Comparison of ENCODE assay signal across 13 mouse cellular contexts in the genomic region with DNA sequence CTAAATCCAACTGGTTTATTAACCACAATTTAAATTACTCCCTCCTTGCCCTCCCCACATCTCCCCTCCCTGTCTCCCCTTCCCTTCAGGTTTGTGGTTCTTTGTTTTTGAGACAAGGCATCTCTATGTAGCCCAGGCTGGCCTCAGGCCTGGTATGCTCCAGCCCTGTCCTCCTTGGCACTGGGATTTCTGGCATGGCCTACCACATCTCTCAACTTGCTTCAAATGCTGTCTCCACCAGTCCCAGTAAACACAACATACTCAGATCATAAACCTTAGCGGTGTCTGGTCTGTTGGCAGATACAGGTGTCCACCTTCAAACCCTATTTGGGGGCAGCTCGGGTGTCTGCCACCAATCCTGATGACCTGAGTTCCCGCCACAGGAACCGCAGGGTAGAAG. TPM values are rescaled to one million over a fixed set of nuclear protein-coding genes. Genes with fewer than 3 reads are reported as not detected.
DNase-seq lines count a peak whose midpoint lies in the region; ATAC-seq lines count a peak whose summit lies in the region.
"Had no signal": no experiment of that assay in that cellular context is flagged by ENCODE, and none has a peak within 500 bp of the region (broad histone marks: within the 10 kb centered on the region; RNA-seq: fewer than 3 reads in every experiment).

No protein-coding gene starts in this region.

- H3K4me2 ChIP-seq in hindbrain, embryonic 11.5 days (replicated peaks; ENCODE audit: low read depth, low read length): no peak overlapping the region
- H3K4me2 ChIP-seq in lung, embryonic 15.5 days: peak overlapping the region; percentile 41
- H3K4me2 ChIP-seq in stomach, embryonic 15.5 days: no peak overlapping the region
- H3K4me2 ChIP-seq: embryonic facial prominence, embryonic 15.5 days; hindbrain, embryonic 13.5 days; midbrain, embryonic 13.5 days had no signal

- DNase-seq in cerebellum, adult 8-10 months: peak; percentile 12
- no peak for DNase-seq in cerebellum, postnatal 14 days
- DNase-seq in hindbrain, embryonic 10.5 days (ENCODE audit: low spot score): no peak
- no peak for DNase-seq in hindbrain, embryonic 11.5 days (ENCODE audit: low spot score)
- DNase-seq in lung, adult 18-20 months: no peak

- 0 out of 2 replicates have a peak overlapping the region, but pooled peaks have one; percentile 5 for H3K27ac ChIP-seq in hindbrain, embryonic 10.5 days
- H3K27ac ChIP-seq in hindbrain, embryonic 11.5 days (ENCODE audit: low read depth, low read length): no peak overlapping the region
- peak overlapping the region; percentile 59 for H3K27ac ChIP-seq in lung, embryonic 15.5 days
- H3K27ac ChIP-seq in stomach, embryonic 15.5 days: peak overlapping the region; percentile 58
- H3K27ac ChIP-seq: embryonic facial prominence, embryonic 15.5 days; hindbrain, embryonic 13.5 days; midbrain, embryonic 13.5 days had no signal

- no peak for ATAC-seq in hindbrain, embryonic 11.5 days (ENCODE audit: low FRiP score)
- ATAC-seq in lung, embryonic 15.5 days (ENCODE audit: borderline replicate concordance, extremely low read depth, low FRiP score, low TSS enrichment): no peak
- ATAC-seq in stomach, embryonic 15.5 days (ENCODE audit: insufficient read depth, low FRiP score, low read depth): no peak
- no peak for ATAC-seq in inflammation-experienced regulatory T-cells, adult 6 months
- ATAC-seq: forebrain, embryonic 16.5 days; midbrain, embryonic 13.5 days; Patski had no signal

- 92% methylated on average over 4 of the region's 4 CpGs for WGBS in hindbrain, embryonic 10.5 days
- WGBS in hindbrain, embryonic 11.5 days: 92% methylated on average over 4 of the region's 4 CpGs
- 68% methylated on average over 4 of the region's 4 CpGs for WGBS in lung, embryonic 15.5 days
- WGBS in stomach, embryonic 15.5 days: 57% methylated on average over 4 of the region's 4 CpGs

- H3K4me1 ChIP-seq in hindbrain, embryonic 10.5 days (replicated peaks): peaks cover 49% of the 10 kb centered on the region
- no peaks in the 10 kb centered on the region for H3K4me1 ChIP-seq in hindbrain, embryonic 11.5 days (replicated peaks; ENCODE audit: control insufficient read depth, insufficient read depth, low read length)
- H3K4me1 ChIP-seq in lung, embryonic 15.5 days: peaks cover 84% of the 10 kb centered on the region
- peaks cover 61% of the 10 kb centered on the region for H3K4me1 ChIP-seq in stomach, embryonic 15.5 days

- peaks cover 2% of the 10 kb centered on the region; the same call in 1 of the 2 replicates for H3K27me3 ChIP-seq in hindbrain, embryonic 10.5 days (ENCODE audit: insufficient read depth, poor library complexity, severe bottlenecking)
- no peaks in the 10 kb centered on the region for H3K27me3 ChIP-seq in hindbrain, embryonic 11.5 days (ENCODE audit: control insufficient read depth, insufficient read depth, low read length)
- no peaks in the 10 kb centered on the region for H3K27me3 ChIP-seq in lung, embryonic 15.5 days
- H3K27me3 ChIP-seq in stomach, embryonic 15.5 days (replicated peaks): no peaks in the 10 kb centered on the region
- H3K27me3 ChIP-seq: embryonic facial prominence, embryonic 15.5 days; hindbrain, embryonic 13.5 days; Patski had no signal

- no peak overlapping the region for H3K9ac ChIP-seq in hindbrain, embryonic 11.5 days (ENCODE audit: low read depth, low read length)
- H3K9ac ChIP-seq in lung, embryonic 15.5 days: no peak overlapping the region
- H3K9ac ChIP-seq in stomach, embryonic 15.5 days: no peak overlapping the region
- H3K9ac ChIP-seq: embryonic facial prominence, embryonic 15.5 days; hindbrain, embryonic 13.5 days; midbrain, embryonic 13.5 days had no signal

- H3K36me3 ChIP-seq in hindbrain, embryonic 10.5 days: no peaks in the 10 kb centered on the region
- H3K36me3 ChIP-seq in hindbrain, embryonic 11.5 days (ENCODE audit: control insufficient read depth, insufficient read depth, low read length): no peaks in the 10 kb centered on the region
- no peaks in the 10 kb centered on the region for H3K36me3 ChIP-seq in lung, embryonic 15.5 days
- H3K36me3 ChIP-seq in stomach, embryonic 15.5 days: no peaks in the 10 kb centered on the region
- H3K36me3 ChIP-seq: embryonic facial prominence, embryonic 15.5 days; hindbrain, embryonic 13.5 days; midbrain, embryonic 13.5 days had no signal

- H3K9me3 ChIP-seq in hindbrain, embryonic 10.5 days: no peaks in the 10 kb centered on the region
- H3K9me3 ChIP-seq in hindbrain, embryonic 11.5 days (ENCODE audit: control insufficient read depth, low read length): no peaks in the 10 kb centered on the region
- H3K9me3 ChIP-seq in lung, embryonic 15.5 days: no peaks in the 10 kb centered on the region
- no peaks in the 10 kb centered on the region for H3K9me3 ChIP-seq in stomach, embryonic 15.5 days
- H3K9me3 ChIP-seq: embryonic facial prominence, embryonic 15.5 days; hindbrain, embryonic 13.5 days; midbrain, embryonic 13.5 days had no signal

- no peak overlapping the region for H3K4me3 ChIP-seq in hindbrain, embryonic 10.5 days
- no peak overlapping the region for H3K4me3 ChIP-seq in hindbrain, embryonic 11.5 days (ENCODE audit: low read depth, low read length)
- no peak overlapping the region for H3K4me3 ChIP-seq in lung, embryonic 15.5 days
- H3K4me3 ChIP-seq in stomach, embryonic 15.5 days (replicated peaks): no peak overlapping the region
- H3K4me3 ChIP-seq: embryonic facial prominence, embryonic 15.5 days; hindbrain, embryonic 13.5 days; midbrain, embryonic 13.5 days had no signal

RNA-seq across cellular contexts. Expression of a gene that starts 5.2 kb away (rescaled TPM):
- 4.8 and 5.6 TPM in 2 replicates for polyA plus RNA-seq in hindbrain, embryonic 10.5 days (2016; fragmentation: Nextera tagmentation; extraction: Ambion mirVana)
- polyA plus RNA-seq in hindbrain, embryonic 11.5 days (2014; fragmentation: Nextera tagmentation; extraction: Ambion mirVana): 2.1 and 2.8 TPM in 2 replicates
- polyA plus RNA-seq in lung, embryonic 15.5 days (2015; fragmentation: Nextera tagmentation; extraction: Ambion mirVana): 25.0 and 29.3 TPM in 2 replicates
- polyA plus RNA-seq in stomach, embryonic 15.5 days (2015; fragmentation: Nextera tagmentation; extraction: Ambion mirVana): 14.4 and 15.3 TPM in 2 replicates
- polyA plus RNA-seq in inflammation-experienced regulatory T-cells, adult 6 months (2017; shearing (Covaris generic)): 1 to 10 TPM; 4.1 to 5.9 (median 5.0) TPM

RNA-seq across cellular contexts. Expression of a gene that starts 48.8 kb away (rescaled TPM):
- polyA plus RNA-seq in hindbrain, embryonic 10.5 days (2016; fragmentation: Nextera tagmentation; extraction: Ambion mirVana): 10.7 and 12.0 TPM in 2 replicates
- 11.7 and 12.0 TPM in 2 replicates for polyA plus RNA-seq in hindbrain, embryonic 11.5 days (2014; fragmentation: Nextera tagmentation; extraction: Ambion mirVana)
- 15.6 and 15.7 TPM in 2 replicates for polyA plus RNA-seq in lung, embryonic 15.5 days (2015; fragmentation: Nextera tagmentation; extraction: Ambion mirVana)
- 15.1 and 15.6 TPM in 2 replicates for polyA plus RNA-seq in stomach, embryonic 15.5 days (2015; fragmentation: Nextera tagmentation; extraction: Ambion mirVana)
- polyA plus RNA-seq in inflammation-experienced regulatory T-cells, adult 6 months (2017; shearing (Covaris generic)): 1 to 10 TPM; 1.7 to 8.9 (median 7.9) TPM
